Mouse (Mus musculus) heart, postnatal 36 days (tissue): ENCODE measurements around the gene Tnn. TPM values are rescaled to one million over a fixed set of nuclear protein-coding genes. Genes with fewer than 3 reads are reported as not detected.

Source experiments
- DNase-seq, 2 experiments: peaks; one replicate each; pipeline ENCODE4 v3.0.0; 2021 to 2022
- intact Hi-C: fragments of 180-260 bp; cut with DNase I; formaldehyde crosslinking; loops from one replicate; pipeline ENCODE4 v1.15.1; 2025
- total RNA-seq, 2 experiments: library from RNA; stranded (reverse); gene quantifications; 2 replicates each; pipeline ENCODE4 v1.2.3; 2021

Gene Tnn
- total RNA-seq, 2 experiments from 2014 or later: not detected

DNA sequence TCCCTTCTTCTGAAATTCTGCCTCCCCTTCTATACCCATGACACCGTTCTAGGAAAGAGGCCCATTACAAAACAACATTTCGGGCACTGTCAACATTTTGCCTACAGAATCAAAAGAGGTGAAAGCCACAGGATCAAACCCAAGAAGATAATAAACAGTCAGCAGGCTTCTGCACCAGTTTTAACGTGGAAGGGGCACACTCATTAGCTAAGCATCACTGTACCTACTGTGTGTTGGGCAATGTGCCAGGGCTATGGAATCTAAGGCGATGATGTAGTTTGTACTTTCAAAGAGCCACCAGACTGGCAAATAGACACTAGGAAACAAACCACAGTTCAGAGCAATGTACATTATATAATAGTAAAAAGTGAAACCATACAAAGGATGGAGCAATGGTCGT is 107.4 kb downstream of the Tnn start:
- intact Hi-C loops: loop anchor here (2.0 kb wide), 2 partner anchors 15 to 35 kb away; no protein-coding TSS in a partner anchor

DNA sequence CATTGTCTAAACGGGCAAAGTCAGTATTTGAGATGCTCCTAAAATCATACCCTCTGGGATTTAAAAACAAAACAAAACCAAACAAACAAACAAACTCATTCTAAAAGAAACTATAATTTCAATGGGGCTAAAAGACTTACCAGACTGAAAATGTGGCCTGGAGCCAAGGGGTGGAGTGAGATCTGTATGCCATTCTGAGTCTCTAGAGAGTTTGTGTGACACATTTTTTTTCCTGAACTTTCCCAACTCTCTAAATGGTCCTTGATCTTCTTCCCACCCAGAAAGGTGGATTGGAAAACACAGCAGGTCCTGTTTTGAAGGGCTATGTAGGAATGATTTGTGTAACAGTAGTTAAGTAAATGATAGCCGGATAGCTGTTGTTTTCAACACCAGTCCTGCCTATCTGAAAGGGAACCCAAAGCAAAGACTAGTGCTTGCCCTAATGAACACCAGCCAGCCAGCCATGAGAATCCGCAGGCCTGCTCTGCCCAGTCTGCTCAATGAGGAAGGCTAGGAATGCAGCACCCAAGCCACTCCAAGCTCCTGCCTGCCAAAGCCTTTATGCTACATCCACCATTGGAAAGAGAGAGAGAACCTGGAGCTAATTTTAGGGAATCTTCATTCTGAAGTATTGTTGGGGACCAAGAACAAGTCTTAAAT is 108.2 kb downstream of the Tnn start:
- intact Hi-C loops: loop anchor here (2.0 kb wide), 2 partner anchors 16 to 36 kb away; no protein-coding TSS in a partner anchor
- peak in 1 of 2 experiments; percentile 42 for DNase-seq

More for the DNA sequence above, 107.4 kb downstream of the Tnn start:
- DNase-seq: no peak

DNA sequence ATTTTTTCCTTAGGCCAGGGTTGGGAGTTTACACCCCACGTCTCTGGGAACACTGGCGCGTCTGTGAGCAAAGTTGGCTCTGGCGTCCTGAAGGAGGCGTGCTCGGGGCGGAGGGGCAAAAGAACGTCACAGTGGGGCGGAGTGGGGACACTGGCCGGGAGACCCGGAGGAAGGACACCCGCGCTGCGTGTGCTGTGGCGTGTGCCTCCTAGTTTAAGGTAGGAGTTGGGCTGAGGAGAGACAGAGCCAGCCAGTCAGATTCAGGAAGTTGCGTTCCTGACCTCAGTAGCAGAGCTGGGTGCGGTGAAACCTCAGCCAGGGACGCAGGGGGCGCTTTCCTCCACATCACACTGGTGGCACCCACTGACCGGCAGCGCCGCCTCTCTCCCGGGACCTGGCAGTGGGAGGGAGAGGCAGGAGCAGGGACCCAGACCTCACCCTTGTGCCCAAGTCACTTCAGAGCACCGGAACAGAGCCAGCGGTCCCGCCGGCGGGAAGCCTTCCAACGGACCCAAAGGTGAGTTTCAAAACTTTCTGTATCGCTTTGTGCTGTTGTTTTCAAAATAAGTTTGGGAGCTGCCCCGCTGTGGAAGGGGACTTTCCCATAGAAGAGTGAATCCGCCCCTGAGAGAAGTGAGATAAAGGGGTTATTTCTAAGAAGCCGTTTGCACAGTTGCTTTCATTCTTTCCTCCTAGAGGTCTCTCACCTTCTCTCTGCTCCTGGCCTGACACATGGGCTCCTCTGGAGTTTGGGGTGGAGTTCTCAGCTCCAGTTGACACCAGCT is 109.0 kb downstream of the Tnn start, which contains the start of gene 4930523C07Rik:
Gene 4930523C07Rik (plus strand): TSS at position 146 of the 785 bp plus-strand sequence.
- intact Hi-C loops: loop anchor here (2.0 kb wide), 2 partner anchors 16 to 36 kb away; no protein-coding TSS in a partner anchor
- DNase-seq: peak; percentile 81 to 85

DNA sequence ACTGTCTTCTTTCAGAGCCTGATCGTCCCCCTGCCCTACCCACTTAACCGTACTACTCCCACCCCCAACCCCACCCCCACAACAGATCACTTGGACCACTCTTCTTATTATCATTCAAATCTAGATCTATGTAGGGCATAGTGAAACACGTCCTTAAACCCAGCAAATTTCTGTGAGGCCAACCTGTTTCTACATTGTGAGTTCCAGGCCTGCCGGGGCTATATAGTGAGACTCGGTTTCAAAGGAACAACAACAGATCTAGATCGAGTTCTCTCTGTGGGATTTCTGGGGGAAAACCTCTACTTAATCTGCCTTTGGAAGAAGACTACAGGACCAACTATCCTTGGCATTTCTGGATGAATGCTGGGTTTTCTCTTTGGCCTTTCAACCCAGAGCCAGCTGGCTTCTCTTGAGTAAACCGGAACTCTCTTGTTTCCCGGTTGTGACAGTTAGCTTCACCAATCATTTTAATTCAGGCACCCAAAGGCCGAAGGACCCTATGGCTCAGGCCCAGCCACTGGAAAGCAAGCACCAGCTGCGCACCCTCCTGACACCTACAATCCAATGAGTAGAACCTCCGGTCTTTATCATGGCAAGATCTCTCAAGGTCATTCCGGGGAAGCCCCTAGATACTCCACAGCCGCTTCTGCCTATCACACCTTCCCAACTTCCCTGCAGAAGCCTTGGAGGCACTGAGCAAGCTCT is 110.0 kb downstream of the Tnn start:
- intact Hi-C loops: no loop called here
- no peak for DNase-seq

DNA sequence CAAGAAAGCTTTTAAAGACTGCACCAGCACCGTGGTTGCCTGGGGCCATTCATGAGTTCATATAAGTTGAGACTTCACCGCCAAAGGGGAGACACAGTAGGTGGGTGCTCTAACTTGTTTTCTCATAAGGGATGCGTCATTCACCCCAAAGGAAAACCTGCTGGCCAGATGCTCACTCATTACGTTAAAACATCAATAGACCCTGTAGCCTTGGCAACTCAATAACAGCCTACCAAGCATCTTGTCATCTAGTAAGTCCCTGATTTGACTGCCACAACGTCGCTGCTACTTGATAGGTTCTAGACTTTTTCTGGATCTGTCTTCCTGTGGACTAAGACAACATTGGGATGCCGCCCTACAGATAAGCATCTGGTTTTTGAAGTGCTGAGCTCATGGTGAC is 111.0 kb downstream of the Tnn start:
- DNase-seq: no peak
- intact Hi-C loops: no loop called here

DNA sequence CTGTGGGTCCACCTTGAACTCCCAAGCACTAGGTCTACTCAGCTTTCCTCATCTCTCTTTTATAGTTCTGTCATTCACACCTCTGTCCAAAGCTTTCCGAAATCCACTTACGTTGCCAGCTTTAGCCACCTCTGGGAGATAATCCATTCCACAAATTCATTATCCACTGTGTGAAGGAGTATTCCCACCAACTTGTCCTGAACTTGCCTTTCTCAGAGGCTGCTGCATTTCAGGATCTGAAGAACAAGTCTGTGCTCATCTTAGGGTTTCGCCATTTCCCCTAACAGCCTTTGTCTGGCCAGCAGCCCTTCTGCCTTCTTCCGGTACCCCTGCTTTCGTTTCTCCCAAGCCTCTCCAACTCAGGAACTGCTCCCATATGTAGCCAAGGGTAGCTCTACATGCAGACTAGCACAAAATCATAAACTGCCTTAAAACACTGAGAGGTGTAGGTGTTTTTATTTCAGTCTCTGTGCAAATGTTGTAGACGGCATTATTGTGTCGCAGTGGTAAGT is 112.1 kb downstream of the Tnn start:
- no peak for DNase-seq
- intact Hi-C loops: no loop called here

DNA sequence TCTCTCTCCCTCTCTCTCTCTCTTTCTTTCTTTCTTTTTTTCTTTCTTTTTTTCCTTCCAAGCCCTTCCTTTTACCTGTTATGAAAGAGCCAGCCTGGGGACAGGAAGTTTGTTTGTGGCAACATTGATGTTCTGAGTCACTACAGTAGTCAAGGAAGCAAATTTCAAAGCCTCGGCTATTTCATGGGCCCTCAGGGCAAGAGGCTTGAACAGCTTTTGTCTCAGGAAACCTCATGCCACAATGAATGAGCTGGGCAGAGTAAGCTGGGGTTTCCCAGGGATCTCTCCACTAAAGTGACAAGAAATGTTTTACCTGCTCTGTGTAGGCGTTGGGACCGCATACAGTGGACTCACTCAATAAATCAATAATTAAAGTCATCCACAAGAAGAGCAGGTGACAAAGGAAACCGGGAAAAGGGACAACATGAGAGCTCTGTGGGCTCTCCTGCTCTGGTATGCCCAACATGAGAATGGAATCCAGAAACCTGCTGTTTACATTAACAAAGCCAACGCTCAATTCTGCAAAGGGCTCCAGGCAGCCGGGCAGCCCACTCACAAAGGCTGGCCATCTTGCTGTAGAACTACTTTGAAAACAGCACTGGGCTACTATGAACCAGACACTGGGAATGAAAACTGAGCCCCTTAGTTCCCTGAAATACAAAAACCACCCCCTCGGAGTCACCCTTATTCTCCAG is 113.3 kb downstream of the Tnn start:
- no peak for DNase-seq
- intact Hi-C loops: no loop called here

DNA sequence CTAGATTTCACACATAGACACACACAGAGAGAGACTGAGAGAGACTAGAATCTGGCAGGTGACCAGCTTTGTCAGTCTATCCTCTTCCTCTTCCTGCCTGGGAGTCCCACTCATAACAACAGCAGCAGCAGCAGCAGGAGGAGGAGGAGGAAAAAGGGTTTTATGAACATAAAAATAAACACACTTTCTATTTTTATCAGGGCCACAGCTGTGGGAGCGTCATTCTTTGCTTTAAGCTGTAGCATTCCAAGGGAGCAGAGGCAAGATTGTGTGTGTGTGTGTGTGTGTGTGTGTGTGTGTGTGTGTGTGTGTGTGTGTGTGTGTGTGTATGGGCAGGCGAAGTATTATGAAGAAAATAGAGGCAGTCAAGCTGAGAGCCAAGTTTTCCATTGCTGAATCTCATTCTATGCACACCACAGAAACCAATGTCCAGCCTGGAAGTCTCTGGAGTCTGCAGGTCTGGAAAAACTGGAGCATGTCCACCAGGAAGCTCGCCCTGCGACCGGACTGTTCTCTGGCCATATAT is 116.3 kb downstream of the Tnn start:
- intact Hi-C loops: loop anchor here (2.0 kb wide), 1 partner anchor 114 kb away; no protein-coding TSS in a partner anchor
- peak; percentile 39 to 56 for DNase-seq

DNA sequence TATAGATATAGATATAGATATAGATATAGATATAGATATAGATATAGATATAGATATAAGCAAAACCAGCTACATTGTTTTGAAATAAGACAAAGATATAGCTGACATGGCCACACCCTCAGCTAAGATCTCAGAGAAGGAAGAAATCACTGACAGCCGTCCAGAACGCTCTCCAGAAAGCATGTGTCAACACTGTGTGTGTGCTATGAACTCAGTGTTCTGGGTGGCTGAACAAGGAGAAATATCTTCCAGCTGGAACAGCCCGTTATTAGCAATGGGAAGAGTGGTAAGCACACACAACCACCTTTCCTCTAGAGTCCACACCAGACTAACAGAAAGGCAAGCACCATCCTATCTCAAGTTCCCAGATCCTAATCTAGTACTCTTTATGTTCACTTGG is 117.8 kb downstream of the Tnn start:
- DNase-seq: no peak
- intact Hi-C loops: no loop called here

Other genes with a start within 250 kb of the Tnn start
- gene 4930523C07Rik, start 109.2 kb downstream of the Tnn start, total RNA-seq: 10 to 100 TPM; 24.2 to 25.8 TPM
- gene Mrps14, start 41.6 kb upstream of the Tnn start, total RNA-seq: 100 to 1,000 TPM in 1 of 2 experiments, 10 to 100 TPM in 1; 95.8 to 110 TPM
- gene Cacybp, start 59.3 kb upstream of the Tnn start, total RNA-seq: 10 to 100 TPM; 62.9 to 70.7 TPM